Mouse (Mus musculus) neural tube, embryonic 12.5 days (tissue): Measurements from ENCODE around the gene Prdm15. TPM values are rescaled to one million over a fixed set of nuclear protein-coding genes. Genes with fewer than 3 reads are reported as not detected.
A peak's percentile ranks its signal among the peaks of the same experiment; 100 is the strongest.

Source experiments
- ATAC-seq: fragments of 200-750 bp; cut with Nextera tagmentation; 2 replicates; pipeline ENCODE4 v1.8.0; 2017; ENCODE audit warnings: low read depth, mild to moderate bottlenecking, moderate TSS enrichment, moderate library complexity; ENCODE audit not compliant: low FRiP score
- H3K27ac ChIP-seq: fragments of 300-500 bp; sonication (generic); 2 replicates; pipeline ENCODE4 v1.5.1; 2016
- H3K27me3 ChIP-seq: fragments of 300-500 bp; sonication (generic); replicated peaks from 2 replicates; pipeline ENCODE4 v1.6.1; 2016; ENCODE audit warnings: mild to moderate bottlenecking
- H3K36me3 ChIP-seq: fragments of 300-500 bp; sonication (generic); 2 replicates; pipeline ENCODE4 v1.6.1; 2016; ENCODE audit warnings: mild to moderate bottlenecking
- H3K4me1 ChIP-seq: fragments of 300-500 bp; sonication (generic); 2 replicates; pipeline ENCODE4 v1.6.1; 2016
- H3K4me2 ChIP-seq: fragments of 300-500 bp; sonication (generic); replicated peaks from 2 replicates; pipeline ENCODE4 v1.6.1; 2016; ENCODE audit warnings: mild to moderate bottlenecking
- H3K4me3 ChIP-seq: fragments of 300-500 bp; sonication (generic); 2 replicates; pipeline ENCODE4 v1.5.1; 2016
- H3K9ac ChIP-seq: fragments of 300-500 bp; sonication (generic); 2 replicates; pipeline ENCODE4 v1.6.1; 2016; ENCODE audit warnings: mild to moderate bottlenecking
- H3K9me3 ChIP-seq: fragments of 300-500 bp; sonication (generic); 2 replicates; pipeline ENCODE4 v1.6.1; 2016; ENCODE audit warnings: mild to moderate bottlenecking
- WGBS: fragments of 180-500 bp; shearing (Covaris S2); methylation state at CpG from one replicate; pipeline ENCODE4 v1.1.7; 2016; 5-methylcytosine and 5-hydroxymethylcytosine counted together
- polyA plus RNA-seq: library from polyadenylated mRNA; unstranded; fragments of >200 nt; fragmentation: Nextera tagmentation; extraction: Ambion mirVana; gene quantifications from 2 replicates; pipeline ENCODE4 v1.2.1, GENCODE M21; 2016

Prdm15 gene
- polyA plus RNA-seq, 1 experiment from 2014 or later: 14.8 TPM

- Histone ChIP-seq H3K9ac (no peak overlapping the region), H3K27ac (no peak overlapping the region), H3K36me3 (no peaks in the 10 kb centered on the region), H3K27me3 (no peaks in the 10 kb centered on the region), H3K4me3 (no peak overlapping the region), H3K9me3 (no peaks in the 10 kb centered on the region), H3K4me2 (no peak overlapping the region), H3K4me1 (peaks cover 7% of the 10 kb centered on the region)
- no peak for ATAC-seq
These were observed 4.4 kb upstream of the Prdm15 start for GRCm38 (mm10) chr16:97856050-97856449.

- Histone ChIP-seq H3K4me2 (peak overlapping the region; percentile 80), H3K9ac (peak overlapping the region; percentile 95), H3K9me3 (no peaks in the 10 kb centered on the region), H3K27ac (peak overlapping the region; percentile 96), H3K4me1 (peaks cover 20% of the 10 kb centered on the region), H3K27me3 (no peaks in the 10 kb centered on the region), H3K36me3 (peaks cover 3% of the 10 kb centered on the region; the same call in 1 of the 2 replicates), H3K4me3 (peak overlapping the region; percentile 83)
- peak; percentile 94 for ATAC-seq
- WGBS: 1% methylated on average over 73 of the region's 77 CpGs
These were observed 449 bp downstream of the Prdm15 start for GRCm38 (mm10) chr16:97851061-97851740.

- Histone ChIP-seq H3K4me2 (peak overlapping the region; percentile 80), H3K9me3 (no peaks in the 10 kb centered on the region), H3K4me1 (peaks cover 20% of the 10 kb centered on the region), H3K9ac (peak overlapping the region; percentile 95), H3K4me3 (peak overlapping the region; percentile 83), H3K36me3 (peaks cover 6% of the 10 kb centered on the region; the same call in 1 of the 2 replicates), H3K27me3 (no peaks in the 10 kb centered on the region), H3K27ac (peak overlapping the region; percentile 96; the same call in 1 of the 2 replicates)
- peak; percentile 59 for ATAC-seq
- 3% methylated on average over 10 of the region's 11 CpGs for WGBS
These were observed 986 bp downstream of the Prdm15 start for GRCm38 (mm10) chr16:97850667-97851060.

- 76% methylated on average over 6 of the region's 6 CpGs for WGBS
- H3K27me3 ChIP-seq: no peaks in the 10 kb centered on the region
- peaks cover 9% of the 10 kb centered on the region; the same call in 1 of the 2 replicates for H3K36me3 ChIP-seq
- H3K4me1 ChIP-seq: peaks cover 20% of the 10 kb centered on the region
- no peak for ATAC-seq
- no peaks in the 10 kb centered on the region for H3K9me3 ChIP-seq
- no peak overlapping the region for H3K9ac ChIP-seq
- no peak overlapping the region for H3K27ac ChIP-seq
- H3K4me3 ChIP-seq: no peak overlapping the region
- H3K4me2 ChIP-seq: no peak overlapping the region
These were observed 2.8 kb downstream of the Prdm15 start for GRCm38 (mm10) chr16:97848832-97849231.

GRCm38 (mm10) chr16:97844967-97845937 lies 6.4 kb downstream of the Prdm15 start:
- 86% methylated on average over 12 of the region's 12 CpGs for WGBS
- H3K9me3 ChIP-seq: no peaks in the 10 kb centered on the region
- H3K4me1 ChIP-seq: peaks cover 8% of the 10 kb centered on the region
- H3K36me3 ChIP-seq: peaks cover 15% of the 10 kb centered on the region; the same call in 1 of the 2 replicates
- H3K4me2 ChIP-seq: no peak overlapping the region
- no peak overlapping the region for H3K4me3 ChIP-seq
- no peak for ATAC-seq
- H3K9ac ChIP-seq: no peak overlapping the region
- H3K27ac ChIP-seq: no peak overlapping the region
- H3K27me3 ChIP-seq: no peaks in the 10 kb centered on the region

GRCm38 (mm10) chr16:97832154-97832553 lies 19.5 kb downstream of the Prdm15 start:
- no peak overlapping the region for H3K9ac ChIP-seq
- H3K36me3 ChIP-seq: peaks cover 89% of the 10 kb centered on the region
- H3K27me3 ChIP-seq: no peaks in the 10 kb centered on the region
- no peaks in the 10 kb centered on the region for H3K9me3 ChIP-seq
- no peak overlapping the region for H3K27ac ChIP-seq
- WGBS: 88% methylated on average over 3 of the region's 3 CpGs
- H3K4me2 ChIP-seq: no peak overlapping the region
- ATAC-seq: no peak
- no peak overlapping the region for H3K4me3 ChIP-seq
- H3K4me1 ChIP-seq: no peaks in the 10 kb centered on the region

- Histone ChIP-seq H3K36me3 (peaks cover 67% of the 10 kb centered on the region), H3K27ac (no peak overlapping the region)
- WGBS: 95% methylated on average over 1 of the region's 1 CpGs
These were observed 23.4 kb downstream of the Prdm15 start for GRCm38 (mm10) chr16:97828207-97828606.

GRCm38 (mm10) chr16:97823311-97824007 lies 28.2 kb downstream of the Prdm15 start:
- Histone ChIP-seq H3K9me3 (no peaks in the 10 kb centered on the region), H3K36me3 (peaks cover 67% of the 10 kb centered on the region), H3K27ac (no peak overlapping the region), H3K4me1 (no peaks in the 10 kb centered on the region), H3K4me3 (no peak overlapping the region), H3K27me3 (no peaks in the 10 kb centered on the region), H3K4me2 (no peak overlapping the region), H3K9ac (no peak overlapping the region)
- WGBS: 93% methylated on average over 6 of the region's 6 CpGs
- ATAC-seq: no peak

More at GRCm38 (mm10) chr16:97828207-97828606, 23.4 kb downstream of the Prdm15 start:
- no peaks in the 10 kb centered on the region for H3K27me3 ChIP-seq
- no peaks in the 10 kb centered on the region for H3K4me1 ChIP-seq
- no peak overlapping the region for H3K9ac ChIP-seq
- no peak overlapping the region for H3K4me3 ChIP-seq
- no peaks in the 10 kb centered on the region for H3K9me3 ChIP-seq
- ATAC-seq: no peak
- no peak overlapping the region for H3K4me2 ChIP-seq

- H3K27me3 ChIP-seq: no peaks in the 10 kb centered on the region
- H3K4me3 ChIP-seq: no peak overlapping the region
- peaks cover 78% of the 10 kb centered on the region for H3K36me3 ChIP-seq
- 84% methylated on average over 4 of the region's 4 CpGs for WGBS
- ATAC-seq: no peak
- no peak overlapping the region for H3K9ac ChIP-seq
- H3K4me2 ChIP-seq: no peak overlapping the region
- H3K27ac ChIP-seq: no peak overlapping the region
- H3K9me3 ChIP-seq: no peaks in the 10 kb centered on the region
- H3K4me1 ChIP-seq: no peaks in the 10 kb centered on the region
These were observed 32.1 kb downstream of the Prdm15 start for GRCm38 (mm10) chr16:97819532-97819931.

- no peak overlapping the region for H3K27ac ChIP-seq
- no peak overlapping the region for H3K4me3 ChIP-seq
- ATAC-seq: no peak
- no peaks in the 10 kb centered on the region for H3K27me3 ChIP-seq
- H3K4me2 ChIP-seq: no peak overlapping the region
- no peak overlapping the region for H3K9ac ChIP-seq
- WGBS: 96% methylated on average over 1 of the region's 1 CpGs
- no peaks in the 10 kb centered on the region for H3K9me3 ChIP-seq
- H3K36me3 ChIP-seq: peaks cover 92% of the 10 kb centered on the region
- no peaks in the 10 kb centered on the region for H3K4me1 ChIP-seq
These were observed 34.2 kb downstream of the Prdm15 start for GRCm38 (mm10) chr16:97817414-97817813.

- no peaks in the 10 kb centered on the region for H3K9me3 ChIP-seq
- H3K4me3 ChIP-seq: no peak overlapping the region
- no peak overlapping the region for H3K9ac ChIP-seq
- ATAC-seq: no peak
- H3K27ac ChIP-seq: no peak overlapping the region
- peaks cover 93% of the 10 kb centered on the region for H3K36me3 ChIP-seq
- H3K4me2 ChIP-seq: no peak overlapping the region
- no peaks in the 10 kb centered on the region for H3K27me3 ChIP-seq
- no peaks in the 10 kb centered on the region for H3K4me1 ChIP-seq
- WGBS: 92% methylated on average over 5 of the region's 5 CpGs
These were observed 36.4 kb downstream of the Prdm15 start for GRCm38 (mm10) chr16:97815269-97815668.

- WGBS: 100% methylated on average over 2 of the region's 2 CpGs
- no peak overlapping the region for H3K27ac ChIP-seq
- H3K36me3 ChIP-seq: peaks cover 94% of the 10 kb centered on the region
- H3K4me3 ChIP-seq: no peak overlapping the region
- no peak overlapping the region for H3K9ac ChIP-seq
- no peaks in the 10 kb centered on the region for H3K27me3 ChIP-seq
- no peak for ATAC-seq
- no peak overlapping the region for H3K4me2 ChIP-seq
- no peaks in the 10 kb centered on the region for H3K9me3 ChIP-seq
- H3K4me1 ChIP-seq: no peaks in the 10 kb centered on the region
These were observed 37.6 kb downstream of the Prdm15 start for GRCm38 (mm10) chr16:97814060-97814459.
